In genomic region chrX:56340305-56340704, GRCm38 (mm10) we compare ENCODE assay signal across 9 mouse cellular contexts. TPM values are rescaled to one million over a fixed set of nuclear protein-coding genes. Genes with fewer than 3 reads are reported as not detected.
A peak's percentile ranks its signal among the peaks of the same experiment; 100 is the strongest.
DNase-seq lines count a peak whose midpoint lies in the region; ATAC-seq and TF ChIP-seq lines count a peak whose summit lies in the region.
"Had no signal": no experiment of that assay in that cellular context is flagged by ENCODE, and none has a peak within 500 bp of the region (broad histone marks: within the 10 kb centered on the region; RNA-seq: fewer than 3 reads in every experiment).

No protein-coding gene starts in this region.

- H3K27me3 ChIP-seq in forebrain, postnatal 0 days (ENCODE audit: insufficient read depth, low read length) = no peaks in the 10 kb centered on the region
- H3K27me3 ChIP-seq in forebrain, embryonic 16.5 days (replicated peaks; ENCODE audit: control insufficient read depth, insufficient read depth, low read length) = no peaks in the 10 kb centered on the region
- no peaks in the 10 kb centered on the region for H3K27me3 ChIP-seq in midbrain, embryonic 14.5 days (ENCODE audit: control insufficient read depth, insufficient read depth, low read length)
- no peaks in the 10 kb centered on the region for H3K27me3 ChIP-seq in midbrain, embryonic 16.5 days (ENCODE audit: control insufficient read depth, insufficient read depth, low read depth, low read length)
- H3K27me3 ChIP-seq: megakaryocyte, embryonic 14.5 days had no signal

- no peak for ATAC-seq in forebrain, postnatal 0 days
- ATAC-seq in forebrain, embryonic 16.5 days = no peak
- no peak for ATAC-seq in midbrain, embryonic 14.5 days (ENCODE audit: low FRiP score, low TSS enrichment)
- no peak for ATAC-seq in midbrain, embryonic 16.5 days

- peak; percentile 39 for TF ChIP-seq CTCF in forebrain, postnatal 0 days (IDR thresholded peaks at IDR 0.05; ENCODE audit: low read depth)

- peak; percentile 33 for DNase-seq in forebrain, postnatal 0 days
- DNase-seq in midbrain, embryonic 14.5 days = peak; percentile 66
- peak; percentile 47 for DNase-seq in c-Kit-positive CD71-negative TER-119-negative erythroid progenitor cells, embryonic 14.5 days (ENCODE audit: low read depth)
- DNase-seq in left cerebral cortex, postnatal 14 days (ENCODE audit: low spot score in 2 of 2) = peak; percentile 36 to 37
- no peak for DNase-seq in urinary bladder, postnatal 4 days (ENCODE audit: low spot score in 2 of 2)
- no peak for DNase-seq in cerebellum, adult 18-20 months

- no peak overlapping the region for H3K4me2 ChIP-seq in forebrain, postnatal 0 days (ENCODE audit: low read depth)
- H3K4me2 ChIP-seq in forebrain, embryonic 16.5 days (ENCODE audit: low read length) = no peak overlapping the region
- no peak overlapping the region for H3K4me2 ChIP-seq in midbrain, embryonic 14.5 days (ENCODE audit: low read length)
- no peak overlapping the region for H3K4me2 ChIP-seq in midbrain, embryonic 16.5 days (ENCODE audit: low read length)

- no peaks in the 10 kb centered on the region for H3K9me3 ChIP-seq in forebrain, postnatal 0 days (ENCODE audit: low read length)
- H3K9me3 ChIP-seq in forebrain, embryonic 16.5 days (ENCODE audit: control insufficient read depth, low read length) = no peaks in the 10 kb centered on the region
- no peaks in the 10 kb centered on the region for H3K9me3 ChIP-seq in midbrain, embryonic 14.5 days (ENCODE audit: control insufficient read depth, low read length)
- H3K9me3 ChIP-seq in midbrain, embryonic 16.5 days (replicated peaks; ENCODE audit: control insufficient read depth, low read length, poor library complexity, severe bottlenecking) = no peaks in the 10 kb centered on the region
- H3K9me3 ChIP-seq: megakaryocyte, embryonic 14.5 days had no signal

- no peaks in the 10 kb centered on the region for H3K36me3 ChIP-seq in forebrain, postnatal 0 days (ENCODE audit: insufficient read depth)
- no peaks in the 10 kb centered on the region for H3K36me3 ChIP-seq in forebrain, embryonic 16.5 days (ENCODE audit: control insufficient read depth, insufficient read depth)
- H3K36me3 ChIP-seq in midbrain, embryonic 14.5 days (ENCODE audit: control insufficient read depth, insufficient read depth, low read length) = no peaks in the 10 kb centered on the region
- H3K36me3 ChIP-seq in midbrain, embryonic 16.5 days (ENCODE audit: control insufficient read depth, insufficient read depth, low read length) = no peaks in the 10 kb centered on the region

- intact Hi-C loops in left cerebral cortex, postnatal 14 days (cut with DNase I) = no loop called here

- no peak overlapping the region for H3K9ac ChIP-seq in forebrain, postnatal 0 days
- no peak overlapping the region for H3K9ac ChIP-seq in forebrain, embryonic 16.5 days (replicated peaks; ENCODE audit: low read depth, low read length)
- H3K9ac ChIP-seq in midbrain, embryonic 14.5 days (replicated peaks; ENCODE audit: low read length) = no peak overlapping the region
- no peak overlapping the region for H3K9ac ChIP-seq in midbrain, embryonic 16.5 days (ENCODE audit: low read depth, low read length)

- no peak overlapping the region for H3K27ac ChIP-seq in forebrain, postnatal 0 days (ENCODE audit: low read depth, low read length)
- H3K27ac ChIP-seq in forebrain, embryonic 16.5 days (ENCODE audit: low read length) = no peak overlapping the region
- no peak overlapping the region for H3K27ac ChIP-seq in midbrain, embryonic 14.5 days (replicated peaks; ENCODE audit: low read depth, low read length)
- H3K27ac ChIP-seq in midbrain, embryonic 16.5 days (ENCODE audit: low read length) = no peak overlapping the region

- H3K4me3 ChIP-seq in forebrain, postnatal 0 days (ENCODE audit: low read depth, low read length) = no peak overlapping the region
- H3K4me3 ChIP-seq in forebrain, embryonic 16.5 days (replicated peaks; ENCODE audit: low read length) = no peak overlapping the region
- no peak overlapping the region for H3K4me3 ChIP-seq in midbrain, embryonic 14.5 days (replicated peaks; ENCODE audit: low read depth, low read length)
- H3K4me3 ChIP-seq in midbrain, embryonic 16.5 days (ENCODE audit: low read depth, low read length) = no peak overlapping the region
- H3K4me3 ChIP-seq: megakaryocyte, embryonic 14.5 days had no signal

- no peaks in the 10 kb centered on the region for H3K4me1 ChIP-seq in forebrain, postnatal 0 days (ENCODE audit: insufficient read depth)
- no peaks in the 10 kb centered on the region for H3K4me1 ChIP-seq in forebrain, embryonic 16.5 days (replicated peaks; ENCODE audit: control insufficient read depth, insufficient read depth, low read length)
- H3K4me1 ChIP-seq in midbrain, embryonic 14.5 days (ENCODE audit: control insufficient read depth, insufficient read depth, low read length) = no peaks in the 10 kb centered on the region
- no peaks in the 10 kb centered on the region for H3K4me1 ChIP-seq in midbrain, embryonic 16.5 days (ENCODE audit: control insufficient read depth, insufficient read depth, low read length)

RNA-seq across cellular contexts. Expression of gene Zfp449, which starts 5.9 kb away (rescaled TPM):
- 7.2 and 7.7 TPM in 2 replicates for total RNA-seq in forebrain, postnatal 0 days (2014; rRNA removed)
- 1.3 and 2.8 TPM in 2 replicates for polyA plus RNA-seq in forebrain, postnatal 0 days (2015; fragmentation: Nextera tagmentation; extraction: Ambion mirVana)
- polyA plus RNA-seq in forebrain, embryonic 16.5 days (2015; fragmentation: Nextera tagmentation; extraction: Ambion mirVana) = 6.4 and 7.0 TPM in 2 replicates
- 4.5 and 6.4 TPM in 2 replicates for polyA plus RNA-seq in midbrain, embryonic 14.5 days (2014; fragmentation: Nextera tagmentation; extraction: Ambion mirVana)
- polyA plus RNA-seq in midbrain, embryonic 16.5 days (2015; fragmentation: Nextera tagmentation; extraction: Ambion mirVana) = 6.1 and 7.2 TPM in 2 replicates
- total RNA-seq in left cerebral cortex, postnatal 14 days (2021) = 1 to 10 TPM; 2.9 to 3.6 TPM

RNA-seq across cellular contexts. Expression of gene Smim10l2a, which starts 34.1 kb away (rescaled TPM):
- 53.6 and 54.6 TPM in 2 replicates for total RNA-seq in forebrain, postnatal 0 days (2014; rRNA removed)
- 29.9 and 40.2 TPM in 2 replicates for polyA plus RNA-seq in forebrain, postnatal 0 days (2015; fragmentation: Nextera tagmentation; extraction: Ambion mirVana)
- 16.4 and 22.3 TPM in 2 replicates for polyA plus RNA-seq in forebrain, embryonic 16.5 days (2015; fragmentation: Nextera tagmentation; extraction: Ambion mirVana)
- polyA plus RNA-seq in midbrain, embryonic 14.5 days (2014; fragmentation: Nextera tagmentation; extraction: Ambion mirVana) = 22.9 and 32.6 TPM in 2 replicates
- polyA plus RNA-seq in midbrain, embryonic 16.5 days (2015; fragmentation: Nextera tagmentation; extraction: Ambion mirVana) = 39.4 and 46.0 TPM in 2 replicates
- total RNA-seq in left cerebral cortex, postnatal 14 days (2021) = 10 to 100 TPM; 31.6 to 33.0 TPM

Comparison
In these comparisons a context has a peak if more than half of its experiments do, and no peak if none do; other contexts are left out.
1. DNase-seq: peak in forebrain, postnatal 0 days (single experiment), midbrain, embryonic 14.5 days (single experiment), c-Kit-positive CD71-negative TER-119-negative erythroid progenitor cells, embryonic 14.5 days (single experiment) and left cerebral cortex, postnatal 14 days (2 of 2); none in urinary bladder, postnatal 4 days (0 of 2) and cerebellum, adult 18-20 months (0 of 2).